Mouse (Mus musculus): ENCODE data around the gene Usp43. TPM values are rescaled to one million over a fixed set of nuclear protein-coding genes. Genes with fewer than 3 reads are reported as not detected.

Usp43 gene
- polyA plus RNA-seq, 1 experiment from 2014 or later: 0.56 TPM

- ATAC-seq (ENCODE audit: low FRiP score) (no peak), DNase-seq (ENCODE audit: low spot score) (no peak)
- H3K4me1 ChIP-seq (replicated peaks; ENCODE audit: control insufficient read depth, insufficient read depth, low read length): peaks cover 4% of the 10 kb centered on the region; the same call in 1 of the 2 replicates
- H3K9me3 ChIP-seq (ENCODE audit: control insufficient read depth, low read length): no peaks in the 10 kb centered on the region
- H3K4me2 ChIP-seq (replicated peaks): no peak overlapping the region
- 14% methylated on average over 7 of the region's 7 CpGs for WGBS
- 0 out of 2 replicates have a peak overlapping the region, but pooled peaks have one; percentile 35 for H3K27ac ChIP-seq
- H3K27me3 ChIP-seq (ENCODE audit: control insufficient read depth, insufficient read depth, low read length): no peaks in the 10 kb centered on the region
- no peak overlapping the region for H3K9ac ChIP-seq
- H3K4me3 ChIP-seq (replicated peaks; ENCODE audit: low read length): no peak overlapping the region
- no peaks in the 10 kb centered on the region for H3K36me3 ChIP-seq (replicated peaks; ENCODE audit: control insufficient read depth, insufficient read depth)
Observed at GRCm38 (mm10) chr11:67861399-67861838, 60.5 kb downstream of the Usp43 start.

GRCm38 (mm10) chr11:67860743-67861398, 61.1 kb downstream of the Usp43 start:
- H3K27ac ChIP-seq: no peak overlapping the region
- H3K4me3 ChIP-seq (replicated peaks; ENCODE audit: low read length): no peak overlapping the region
- ATAC-seq (ENCODE audit: low FRiP score) (no peak), DNase-seq (ENCODE audit: low spot score) (no peak)
- no peak overlapping the region for H3K9ac ChIP-seq
- no peaks in the 10 kb centered on the region for H3K9me3 ChIP-seq (ENCODE audit: control insufficient read depth, low read length)
- H3K4me2 ChIP-seq (replicated peaks): no peak overlapping the region
- no peaks in the 10 kb centered on the region for H3K27me3 ChIP-seq (ENCODE audit: control insufficient read depth, insufficient read depth, low read length)
- 55% methylated on average over 7 of the region's 7 CpGs for WGBS
- H3K36me3 ChIP-seq (replicated peaks; ENCODE audit: control insufficient read depth, insufficient read depth): no peaks in the 10 kb centered on the region
- H3K4me1 ChIP-seq (replicated peaks; ENCODE audit: control insufficient read depth, insufficient read depth, low read length): peaks cover 4% of the 10 kb centered on the region; the same call in 1 of the 2 replicates

GRCm38 (mm10) chr11:67858518-67858917, 63.4 kb downstream of the Usp43 start:
- Histone ChIP-seq H3K9me3 (ENCODE audit: control insufficient read depth, low read length) (no peaks in the 10 kb centered on the region), H3K4me3 (replicated peaks; ENCODE audit: low read length) (no peak overlapping the region), H3K4me2 (replicated peaks) (no peak overlapping the region), H3K27me3 (ENCODE audit: control insufficient read depth, insufficient read depth, low read length) (no peaks in the 10 kb centered on the region), H3K4me1 (replicated peaks; ENCODE audit: control insufficient read depth, insufficient read depth, low read length) (peaks cover 4% of the 10 kb centered on the region; the same call in 1 of the 2 replicates), H3K27ac (no peak overlapping the region), H3K9ac (no peak overlapping the region), H3K36me3 (replicated peaks; ENCODE audit: control insufficient read depth, insufficient read depth) (no peaks in the 10 kb centered on the region)
- DNase-seq (ENCODE audit: low spot score): no peak
- 96% methylated on average over 9 of the region's 9 CpGs for WGBS
- ATAC-seq (ENCODE audit: low FRiP score): no peak

GRCm38 (mm10) chr11:67855035-67855434, 66.9 kb downstream of the Usp43 start:
- Histone ChIP-seq H3K4me3 (replicated peaks; ENCODE audit: low read length) (no peak overlapping the region), H3K9ac (no peak overlapping the region), H3K4me1 (replicated peaks; ENCODE audit: control insufficient read depth, insufficient read depth, low read length) (no peaks in the 10 kb centered on the region), H3K9me3 (ENCODE audit: control insufficient read depth, low read length) (no peaks in the 10 kb centered on the region), H3K36me3 (replicated peaks; ENCODE audit: control insufficient read depth, insufficient read depth) (no peaks in the 10 kb centered on the region), H3K4me2 (replicated peaks) (no peak overlapping the region), H3K27me3 (ENCODE audit: control insufficient read depth, insufficient read depth, low read length) (no peaks in the 10 kb centered on the region), H3K27ac (no peak overlapping the region)
- DNase-seq (ENCODE audit: low spot score) (no peak), ATAC-seq (ENCODE audit: low FRiP score) (no peak)
- 44% methylated on average over 2 of the region's 2 CpGs for WGBS

GRCm38 (mm10) chr11:67853996-67854395, 68.0 kb downstream of the Usp43 start:
- Histone ChIP-seq H3K4me3 (replicated peaks; ENCODE audit: low read length) (no peak overlapping the region), H3K4me1 (replicated peaks; ENCODE audit: control insufficient read depth, insufficient read depth, low read length) (no peaks in the 10 kb centered on the region), H3K9ac (no peak overlapping the region), H3K36me3 (replicated peaks; ENCODE audit: control insufficient read depth, insufficient read depth) (no peaks in the 10 kb centered on the region), H3K27ac (no peak overlapping the region), H3K4me2 (replicated peaks) (no peak overlapping the region), H3K9me3 (ENCODE audit: control insufficient read depth, low read length) (no peaks in the 10 kb centered on the region), H3K27me3 (ENCODE audit: control insufficient read depth, insufficient read depth, low read length) (no peaks in the 10 kb centered on the region)
- no peak for ATAC-seq (ENCODE audit: low FRiP score)
- 54% methylated on average over 6 of the region's 6 CpGs for WGBS
- no peak for DNase-seq (ENCODE audit: low spot score)

GRCm38 (mm10) chr11:67851770-67852169, 70.2 kb downstream of the Usp43 start:
- no peak overlapping the region for H3K4me3 ChIP-seq (replicated peaks; ENCODE audit: low read length)
- H3K27me3 ChIP-seq (ENCODE audit: control insufficient read depth, insufficient read depth, low read length): no peaks in the 10 kb centered on the region
- no peaks in the 10 kb centered on the region for H3K36me3 ChIP-seq (replicated peaks; ENCODE audit: control insufficient read depth, insufficient read depth)
- no peaks in the 10 kb centered on the region for H3K9me3 ChIP-seq (ENCODE audit: control insufficient read depth, low read length)
- H3K4me2 ChIP-seq (replicated peaks): no peak overlapping the region
- DNase-seq (ENCODE audit: low spot score): no peak
- H3K27ac ChIP-seq: no peak overlapping the region
- WGBS: 65% methylated on average over 5 of the region's 5 CpGs
- no peak overlapping the region for H3K9ac ChIP-seq
- H3K4me1 ChIP-seq (replicated peaks; ENCODE audit: control insufficient read depth, insufficient read depth, low read length): no peaks in the 10 kb centered on the region
- no peak for ATAC-seq (ENCODE audit: low FRiP score)

- no peaks in the 10 kb centered on the region for H3K27me3 ChIP-seq (ENCODE audit: control insufficient read depth, insufficient read depth, low read length)
- H3K4me3 ChIP-seq (replicated peaks; ENCODE audit: low read length): no peak overlapping the region
- H3K4me2 ChIP-seq (replicated peaks): no peak overlapping the region
- no peak overlapping the region for H3K9ac ChIP-seq
- H3K27ac ChIP-seq: no peak overlapping the region
- H3K36me3 ChIP-seq (replicated peaks; ENCODE audit: control insufficient read depth, insufficient read depth): no peaks in the 10 kb centered on the region
- no peaks in the 10 kb centered on the region for H3K4me1 ChIP-seq (replicated peaks; ENCODE audit: control insufficient read depth, insufficient read depth, low read length)
- no peak for ATAC-seq (ENCODE audit: low FRiP score)
- DNase-seq (ENCODE audit: low spot score): no peak
- 85% methylated on average over 4 of the region's 4 CpGs for WGBS
- H3K9me3 ChIP-seq (ENCODE audit: control insufficient read depth, low read length): no peaks in the 10 kb centered on the region
Observed at GRCm38 (mm10) chr11:67845193-67845592, 76.8 kb downstream of the Usp43 start.

GRCm38 (mm10) chr11:67839810-67840209, 82.1 kb downstream of the Usp43 start:
- WGBS: 94% methylated on average over 1 of the region's 1 CpGs
- no peak for ATAC-seq (ENCODE audit: low FRiP score)
- no peak overlapping the region for H3K4me2 ChIP-seq (replicated peaks)

GRCm38 (mm10) chr11:67835408-67836078, 86.4 kb downstream of the Usp43 start:
- ATAC-seq (ENCODE audit: low FRiP score): no peak

More at GRCm38 (mm10) chr11:67839810-67840209, 82.1 kb downstream of the Usp43 start:
- Histone ChIP-seq H3K27ac (no peak overlapping the region), H3K4me3 (replicated peaks; ENCODE audit: low read length) (no peak overlapping the region), H3K9ac (no peak overlapping the region), H3K36me3 (replicated peaks; ENCODE audit: control insufficient read depth, insufficient read depth) (no peaks in the 10 kb centered on the region), H3K9me3 (ENCODE audit: control insufficient read depth, low read length) (no peaks in the 10 kb centered on the region), H3K4me1 (replicated peaks; ENCODE audit: control insufficient read depth, insufficient read depth, low read length) (no peaks in the 10 kb centered on the region), H3K27me3 (ENCODE audit: control insufficient read depth, insufficient read depth, low read length) (no peaks in the 10 kb centered on the region)
- DNase-seq (ENCODE audit: low spot score): no peak

More at GRCm38 (mm10) chr11:67835408-67836078, 86.4 kb downstream of the Usp43 start:
- Histone ChIP-seq H3K9ac (no peak overlapping the region), H3K4me3 (replicated peaks; ENCODE audit: low read length) (no peak overlapping the region), H3K4me2 (replicated peaks) (no peak overlapping the region), H3K9me3 (ENCODE audit: control insufficient read depth, low read length) (no peaks in the 10 kb centered on the region), H3K36me3 (replicated peaks; ENCODE audit: control insufficient read depth, insufficient read depth) (no peaks in the 10 kb centered on the region), H3K4me1 (replicated peaks; ENCODE audit: control insufficient read depth, insufficient read depth, low read length) (no peaks in the 10 kb centered on the region), H3K27me3 (ENCODE audit: control insufficient read depth, insufficient read depth, low read length) (no peaks in the 10 kb centered on the region), H3K27ac (no peak overlapping the region)
- WGBS: 96% methylated on average over 10 of the region's 10 CpGs
- DNase-seq (ENCODE audit: low spot score): no peak
